Mouse (Mus musculus) effector memory CD4-positive, alpha-beta T cell, adult 7 months (primary cell): ENCODE results near the gene BC117090. TPM values are rescaled to one million over a fixed set of nuclear protein-coding genes. Genes with fewer than 3 reads are reported as not detected.

ENCODE experiments used
- polyA plus RNA-seq: library from polyadenylated mRNA; unstranded; fragments of 100-300 nt; shearing (Covaris generic); gene quantifications from one replicate; pipeline ENCODE4 v1.2.1, GENCODE M21; 2017

Gene BC117090
- not detected for polyA plus RNA-seq

DNA sequence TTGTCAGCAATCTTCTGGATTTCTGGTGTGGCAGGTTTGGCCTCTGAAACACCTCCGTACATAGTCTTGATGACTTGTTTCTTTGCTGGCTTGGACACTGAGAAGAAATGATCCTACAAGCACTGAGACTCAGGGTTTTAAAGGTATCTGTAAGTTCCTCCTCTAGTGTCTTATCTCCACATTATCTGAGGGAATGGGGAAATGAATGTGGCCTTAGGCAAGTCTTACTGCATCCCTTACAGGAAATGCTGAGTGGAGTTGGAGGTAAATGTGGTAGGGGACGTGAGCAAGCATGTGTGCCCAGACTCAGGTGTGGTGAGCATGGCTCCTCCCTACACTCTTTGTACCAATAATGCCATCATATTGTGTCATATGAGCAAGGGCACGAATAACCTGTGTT is at the start of gene BC117090:
Gene BC117090, minus strand, starts transcription at position 101 of the 400 bp plus-strand sequence.

DNA sequence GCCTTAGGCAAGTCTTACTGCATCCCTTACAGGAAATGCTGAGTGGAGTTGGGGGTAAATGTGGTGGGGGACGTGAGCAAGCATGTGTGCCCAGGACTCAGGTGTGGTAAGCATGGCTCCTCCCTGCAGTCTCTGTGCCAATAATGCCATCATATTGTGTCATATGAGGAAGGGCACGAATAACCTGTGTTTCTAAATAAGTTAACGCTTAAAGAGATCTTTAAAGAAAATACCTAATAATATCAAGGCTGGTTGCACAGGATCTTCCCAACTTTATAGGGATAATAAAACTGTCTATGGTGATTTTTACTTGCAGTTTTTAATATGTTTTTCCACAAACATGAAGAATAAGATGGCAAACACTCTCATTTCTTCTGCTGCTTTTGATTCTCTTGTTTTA is 33.5 kb upstream of the BC117090 start, which contains the start of gene BC100530:
Gene BC100530, minus strand, starts transcription at position 101 of the 400 bp plus-strand sequence.

DNA sequence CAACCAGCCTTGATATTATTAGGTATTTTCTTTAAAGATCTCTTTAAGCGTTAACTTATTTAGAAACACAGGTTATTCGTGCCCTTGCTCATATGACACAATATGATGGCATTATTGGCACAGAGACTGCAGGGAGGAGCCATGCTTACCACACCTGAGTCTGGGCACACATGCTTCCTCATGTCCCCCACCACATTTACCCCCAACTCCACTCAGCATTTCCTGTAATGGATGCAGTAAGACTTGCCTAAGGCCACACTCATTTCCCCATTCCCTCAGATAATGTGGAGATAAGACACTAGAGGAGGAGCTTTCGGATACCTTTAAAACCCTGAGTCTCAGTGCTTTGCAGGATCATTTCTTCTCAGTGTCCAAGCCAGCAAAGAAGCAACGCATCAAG is 57.3 kb downstream of the BC117090 start, which contains the start of gene Stfa1:
Gene Stfa1, plus strand, starts transcription at position 156 of the 400 bp plus-strand sequence.

Other genes starting within 250 kb of the BC117090 start
- not detected for gene Csta1, start 203.1 kb downstream of the BC117090 start, polyA plus RNA-seq
- not detected for gene Stfa2l1, start 177.5 kb downstream of the BC117090 start, polyA plus RNA-seq
- gene Gm5483, start 150.1 kb downstream of the BC117090 start, polyA plus RNA-seq = not detected
- gene Gm5416, start 123.9 kb downstream of the BC117090 start, polyA plus RNA-seq = not detected
- not detected for gene 2010005H15Rik, start 112.9 kb downstream of the BC117090 start, polyA plus RNA-seq
- gene Stfa1, start 57.4 kb downstream of the BC117090 start, polyA plus RNA-seq = not detected
- gene BC100530, start 33.4 kb upstream of the BC117090 start, polyA plus RNA-seq = not detected
- gene Stfa2, start 74.1 kb upstream of the BC117090 start, polyA plus RNA-seq = not detected
- not detected for gene Stfa3, start 121.1 kb upstream of the BC117090 start, polyA plus RNA-seq
- 0.13 TPM for gene Casr, start 227.8 kb upstream of the BC117090 start, polyA plus RNA-seq